Mouse (Mus musculus) brown adipose tissue, adult 24 weeks (tissue): ENCODE data around the gene Aldh3a2. TPM values are rescaled to one million over a fixed set of nuclear protein-coding genes. Genes with fewer than 3 reads are reported as not detected.

ENCODE experiments used
- H3K27ac ChIP-seq: fragments of 200-500 bp; replicated peaks from 2 replicates; pipeline ENCODE4 v1.5.1; 2012; ENCODE audit warnings: low read depth, mild to moderate bottlenecking, low read length
- H3K4me1 ChIP-seq: fragments of 200-500 bp; 2 replicates; pipeline ENCODE4 v1.6.1; 2012; ENCODE audit warnings: low read length, mixed read lengths; ENCODE audit not compliant: control insufficient read depth, insufficient read depth, insufficient read length
- H3K4me3 ChIP-seq: fragments of 200-500 bp; 2 replicates; pipeline ENCODE4 v1.5.1; 2012; ENCODE audit warnings: low read depth, mild to moderate bottlenecking, low read length, moderate library complexity; ENCODE audit not compliant: insufficient read depth
- polyA plus RNA-seq: library from polyadenylated mRNA; stranded (reverse); fragments of >200 nt; gene quantifications from 2 replicates; pipeline ENCODE4 v1.2.4, GENCODE M21; 2012; ENCODE audit not compliant: missing spikeins, insufficient read depth, insufficient read length

Gene Aldh3a2
- polyA plus RNA-seq, 1 experiment, result 25.9 TPM

DNA sequence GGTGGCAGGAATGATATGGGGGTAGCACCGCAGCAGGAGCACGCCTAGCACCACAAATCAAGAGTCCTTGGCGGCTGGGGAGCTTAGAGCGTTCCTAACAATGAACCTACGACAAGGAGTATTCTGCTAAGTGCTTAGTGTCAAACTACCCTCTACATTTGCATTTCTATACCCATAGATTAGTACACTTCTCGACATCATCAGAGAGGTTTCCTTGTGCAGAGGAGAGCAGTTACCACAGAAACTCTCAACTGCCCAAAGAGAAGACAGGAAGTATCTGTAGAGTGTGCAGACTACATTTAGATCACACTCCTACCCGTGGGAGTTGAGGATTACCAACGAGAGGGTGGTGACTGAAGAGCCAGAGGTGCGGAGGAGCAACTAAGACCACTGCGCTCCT lies 15.5 kb downstream of the Aldh3a2 start:
- Histone ChIP-seq H3K27ac (no peak overlapping the region), H3K4me3 (no peak overlapping the region)

DNA sequence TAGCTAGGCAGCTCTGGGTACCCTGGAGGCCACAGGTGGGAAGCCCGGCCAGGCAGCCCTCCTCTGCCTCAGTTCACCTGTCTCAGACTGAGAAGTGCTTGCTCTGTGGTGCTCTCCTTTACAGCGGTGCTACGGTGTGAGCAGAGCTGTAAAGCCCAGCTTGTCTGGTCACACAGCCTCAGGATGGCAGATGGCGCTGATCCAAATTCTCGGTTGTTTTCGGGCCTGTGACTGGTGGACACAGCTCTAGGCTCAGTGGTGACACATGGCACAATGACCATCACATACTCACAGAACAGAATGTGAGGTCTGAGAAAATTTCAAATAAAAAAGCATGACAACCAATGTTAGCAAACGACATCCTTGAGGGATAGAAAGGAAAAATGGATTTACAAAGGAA lies 22.9 kb downstream of the Aldh3a2 start:
- Histone ChIP-seq H3K4me3 (no peak overlapping the region), H3K4me1 (peaks cover 9% of the 10 kb centered on the region), H3K27ac (no peak overlapping the region)

More for the DNA sequence above, 15.5 kb downstream of the Aldh3a2 start:
- H3K4me1 ChIP-seq, result no peaks in the 10 kb centered on the region

DNA sequence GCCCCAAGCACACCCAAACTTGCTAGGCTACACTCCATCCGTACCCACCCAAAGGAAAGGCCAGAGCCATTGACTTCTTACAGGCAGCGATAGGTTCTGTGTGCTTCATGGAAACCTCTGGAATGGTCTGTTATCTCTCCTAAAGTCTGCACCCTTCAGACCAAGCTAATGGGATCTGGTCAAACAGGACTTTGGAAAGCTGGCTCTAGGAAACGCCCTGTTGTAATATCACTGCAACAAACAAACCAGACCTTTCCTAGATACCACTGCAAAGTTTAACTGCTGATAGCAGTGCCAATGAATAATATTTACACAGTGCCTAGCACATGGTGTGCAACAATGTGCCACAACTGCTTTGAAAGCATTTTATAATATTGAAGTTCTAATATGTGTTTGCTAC lies 31.2 kb downstream of the Aldh3a2 start:
- Histone ChIP-seq H3K27ac (no peak overlapping the region), H3K4me3 (no peak overlapping the region), H3K4me1 (no peaks in the 10 kb centered on the region)

DNA sequence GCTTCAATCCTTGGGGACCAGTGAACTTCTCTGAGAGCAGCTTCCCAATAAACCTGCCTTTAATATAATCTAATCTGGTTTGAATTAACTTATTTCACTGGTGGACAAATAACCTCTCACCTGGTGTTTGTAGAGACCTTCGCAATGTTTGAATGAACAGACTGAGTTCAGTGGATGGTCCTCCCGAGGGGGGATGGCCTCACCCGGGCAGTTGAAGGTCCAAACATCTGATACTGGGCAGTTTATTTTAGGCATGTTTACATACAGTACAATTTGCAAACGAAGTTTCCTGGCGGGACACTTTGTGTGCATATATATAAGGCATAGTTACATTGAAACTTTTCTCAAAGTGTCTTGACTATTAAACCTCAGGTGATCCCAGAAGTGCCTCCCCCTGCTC lies 33.1 kb downstream of the Aldh3a2 start:
- Histone ChIP-seq H3K4me3 (no peak overlapping the region), H3K4me1 (no peaks in the 10 kb centered on the region), H3K27ac (no peak overlapping the region)

DNA sequence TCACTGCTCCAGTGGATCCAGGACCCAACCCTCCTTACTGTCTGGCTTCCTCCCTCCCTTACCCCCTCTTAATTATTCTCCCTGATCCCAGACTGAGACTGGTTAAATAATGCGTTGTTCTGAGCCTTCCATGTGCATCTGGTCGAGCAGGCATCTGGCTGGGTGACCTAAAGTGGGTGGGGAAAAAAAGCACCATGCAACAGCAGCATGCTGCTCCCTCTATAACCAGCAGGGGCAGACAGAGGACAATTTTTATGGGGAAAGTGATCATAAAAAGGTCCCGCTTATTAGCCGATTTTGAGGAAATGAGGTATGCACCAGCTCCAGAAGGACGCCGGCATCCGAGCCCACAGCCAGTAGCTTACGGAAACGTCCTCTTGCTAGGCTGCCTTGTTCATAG lies 35.9 kb downstream of the Aldh3a2 start:
- no peaks in the 10 kb centered on the region for H3K4me1 ChIP-seq
- H3K27ac ChIP-seq, result no peak overlapping the region
- H3K4me3 ChIP-seq, result no peak overlapping the region

DNA sequence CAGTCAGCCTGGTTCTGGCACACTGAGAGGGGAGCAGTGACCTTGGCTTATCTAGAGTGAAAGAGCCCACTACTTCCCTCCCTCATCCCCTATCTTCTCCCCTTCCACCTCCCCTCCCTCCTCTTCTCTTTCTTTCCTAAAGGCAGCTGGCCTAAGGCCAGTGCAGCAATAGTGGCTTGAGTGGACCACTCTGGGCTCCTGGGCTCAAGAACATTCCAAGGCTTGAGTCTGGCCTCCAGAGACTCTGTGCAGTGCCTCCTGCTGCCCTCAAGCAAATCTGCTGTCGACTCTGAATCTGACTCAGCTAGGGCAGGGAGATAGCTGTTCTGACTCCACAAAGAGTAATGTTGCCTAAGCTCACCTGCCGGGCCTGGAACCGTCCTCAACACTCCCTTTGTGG lies 38.9 kb downstream of the Aldh3a2 start:
- Histone ChIP-seq H3K4me1 (no peaks in the 10 kb centered on the region), H3K27ac (no peak overlapping the region), H3K4me3 (no peak overlapping the region)

DNA sequence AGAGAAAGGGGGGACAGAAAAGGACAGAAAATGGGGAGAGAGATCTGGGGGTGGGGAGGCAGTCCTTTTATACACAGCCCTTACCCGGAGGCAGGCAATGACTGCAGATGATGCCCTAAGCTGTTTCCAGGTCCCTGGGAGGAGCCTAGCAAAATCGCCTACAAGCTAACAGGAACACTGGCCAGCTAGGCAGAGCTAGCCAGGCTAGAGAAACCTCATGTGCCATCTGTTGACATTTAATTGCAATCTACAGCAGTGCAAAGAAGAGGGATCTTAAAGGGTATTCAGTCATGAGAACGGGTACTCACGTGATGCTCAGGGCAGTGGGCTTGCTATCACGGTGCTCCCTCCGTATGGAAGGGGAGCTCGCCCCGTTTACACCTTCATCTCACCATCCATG lies 39.4 kb downstream of the Aldh3a2 start:
- Histone ChIP-seq H3K4me3 (no peak overlapping the region), H3K27ac (no peak overlapping the region), H3K4me1 (no peaks in the 10 kb centered on the region)

DNA sequence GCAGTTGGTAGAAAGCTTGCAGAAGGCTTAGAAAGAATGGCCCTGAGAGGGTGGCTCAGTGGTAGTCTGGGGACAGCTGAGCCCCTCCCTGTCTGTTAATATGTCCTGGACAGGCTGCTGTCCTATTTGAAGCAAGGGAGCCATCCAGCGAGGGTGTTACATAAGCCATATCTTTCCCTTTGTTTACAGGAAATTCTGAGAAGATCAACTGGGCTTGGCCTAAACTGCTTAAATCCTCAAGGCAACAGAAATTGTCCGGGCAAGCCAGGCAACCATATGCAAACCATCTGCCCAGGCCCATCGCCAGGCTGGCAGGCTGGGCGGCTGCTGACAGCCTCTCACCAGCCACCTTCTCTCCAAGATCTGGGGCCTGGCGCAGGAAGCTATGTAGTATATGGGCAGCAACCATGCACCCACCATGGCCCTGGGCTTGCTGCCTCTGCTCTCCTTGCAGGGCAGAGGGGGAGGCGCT lies 41.3 kb downstream of the Aldh3a2 start:
- no peak overlapping the region for H3K27ac ChIP-seq
- H3K4me1 ChIP-seq, result no peaks in the 10 kb centered on the region
- no peak overlapping the region for H3K4me3 ChIP-seq

DNA sequence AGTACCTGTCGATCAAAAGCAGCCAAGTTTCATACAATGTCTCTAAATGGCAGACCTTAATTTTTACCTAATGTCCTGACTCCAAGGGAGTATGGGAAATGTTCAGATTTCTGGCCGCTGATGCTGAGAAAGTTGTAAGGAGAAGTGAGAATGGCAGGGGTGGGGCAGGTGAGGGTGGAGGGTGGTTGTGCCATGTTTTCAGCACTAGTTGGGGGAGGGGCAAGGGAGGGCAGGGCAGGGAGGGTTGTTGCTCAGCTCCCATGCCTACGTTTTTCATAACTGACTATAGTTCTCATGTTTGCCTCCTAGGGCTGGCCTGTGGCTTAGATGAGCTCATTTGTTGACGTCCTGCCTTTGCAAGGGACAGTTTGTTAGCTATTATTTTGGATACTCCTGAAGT lies 41.8 kb downstream of the Aldh3a2 start:
- Histone ChIP-seq H3K27ac (no peak overlapping the region), H3K4me1 (no peaks in the 10 kb centered on the region), H3K4me3 (no peak overlapping the region)

DNA sequence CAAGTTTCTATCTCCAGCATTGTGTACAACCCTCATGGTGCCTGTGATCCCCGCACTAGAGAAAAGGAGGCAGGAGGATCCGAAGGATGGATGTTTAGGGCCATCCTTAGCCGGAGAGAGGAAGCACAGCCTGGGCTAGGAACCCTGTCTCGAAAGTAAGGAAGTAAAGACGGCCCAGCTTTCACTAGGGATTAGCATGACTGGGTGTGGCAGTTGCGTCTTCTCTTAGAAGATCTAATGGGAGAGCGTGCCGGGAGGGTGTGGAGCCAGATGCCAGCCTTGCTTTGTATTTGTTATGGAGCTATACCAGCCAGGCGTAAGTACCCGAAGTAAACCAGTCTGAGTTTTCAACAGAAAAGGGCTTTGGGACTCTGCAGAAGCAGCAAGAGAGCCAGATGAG lies 42.4 kb downstream of the Aldh3a2 start:
- H3K4me3 ChIP-seq, result no peak overlapping the region
- no peaks in the 10 kb centered on the region for H3K4me1 ChIP-seq
- no peak overlapping the region for H3K27ac ChIP-seq

DNA sequence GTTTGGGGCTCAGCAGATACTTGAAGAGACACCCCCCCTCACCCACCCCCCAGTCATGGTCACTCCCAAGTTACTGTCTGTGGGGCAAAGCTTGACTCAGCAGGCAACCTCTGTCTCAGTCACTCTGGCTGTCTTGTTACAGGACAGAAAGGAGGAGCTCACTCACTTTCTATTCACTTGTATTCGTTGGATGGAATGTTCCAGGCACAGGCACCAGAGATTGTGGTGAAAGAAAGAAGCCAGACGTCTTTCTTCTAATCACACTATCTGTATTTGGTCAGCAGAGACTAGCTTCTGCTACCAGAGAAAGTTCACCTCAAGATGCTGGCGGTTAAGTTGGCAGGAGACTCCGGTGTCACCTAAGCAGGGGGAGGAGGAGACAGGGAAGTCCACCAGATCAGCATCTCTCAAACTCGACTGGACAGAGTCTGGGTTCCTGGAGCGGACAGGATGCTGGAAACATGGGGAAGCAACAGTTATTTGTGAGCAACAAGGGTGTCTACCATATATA lies 43.0 kb downstream of the Aldh3a2 start:
- no peaks in the 10 kb centered on the region for H3K4me1 ChIP-seq
- H3K27ac ChIP-seq, result no peak overlapping the region
- H3K4me3 ChIP-seq, result no peak overlapping the region

DNA sequence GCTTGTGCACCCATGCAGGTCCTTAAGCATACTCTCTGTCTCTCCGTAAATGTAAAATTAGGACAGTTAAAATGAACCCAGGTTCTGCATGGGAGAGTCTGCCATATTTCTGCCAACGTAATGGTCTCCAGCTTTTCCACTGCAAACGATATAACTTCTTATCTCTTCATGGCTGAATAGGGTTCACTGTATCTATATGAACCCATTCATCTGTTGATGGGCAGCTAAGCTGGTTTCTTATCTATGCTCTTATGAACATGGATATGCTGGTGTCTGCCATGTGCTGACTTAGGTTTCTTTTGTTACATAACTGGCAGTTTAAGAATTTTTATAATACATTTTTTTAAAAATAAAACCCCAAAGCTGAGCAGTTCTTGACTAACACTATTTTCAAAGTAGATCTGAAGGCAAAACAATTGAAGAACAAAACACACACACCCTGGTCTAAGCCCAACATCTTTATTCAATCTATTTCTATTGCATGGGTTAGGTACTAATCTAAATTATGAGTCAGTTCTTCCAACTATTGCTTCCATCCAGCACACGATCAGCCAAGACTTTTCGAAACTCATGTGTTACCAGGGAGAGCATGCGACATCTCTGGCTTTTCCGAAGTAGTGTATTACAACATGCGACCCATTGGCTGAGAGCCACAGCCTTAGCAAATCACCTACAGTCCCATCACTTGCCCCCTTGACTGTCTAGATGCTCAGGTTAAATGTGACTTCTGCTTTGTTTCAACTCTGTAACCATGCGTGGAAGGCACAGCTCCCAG lies 44.1 kb downstream of the Aldh3a2 start:
- H3K4me1 ChIP-seq, result no peaks in the 10 kb centered on the region
- no peak overlapping the region for H3K4me3 ChIP-seq
- H3K27ac ChIP-seq, result no peak overlapping the region

DNA sequence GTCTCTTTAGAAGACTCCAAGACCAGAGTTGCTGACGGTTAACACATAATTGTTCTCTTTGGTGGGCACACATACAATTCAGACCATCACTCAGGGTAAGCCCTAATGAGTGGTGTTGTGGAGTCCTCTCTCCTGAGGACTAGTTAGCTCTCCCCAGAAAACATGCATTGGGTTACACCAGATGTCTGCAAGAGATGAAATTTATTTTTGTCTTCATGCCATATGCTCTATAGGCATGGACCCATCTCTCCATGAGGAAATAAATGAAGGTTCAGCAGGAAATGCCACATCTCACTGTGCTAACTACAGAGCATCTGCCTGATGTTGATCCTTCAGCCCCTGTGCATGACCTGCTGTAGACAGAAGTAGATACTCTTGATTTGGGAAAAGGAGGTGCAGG lies 45.3 kb downstream of the Aldh3a2 start:
- Histone ChIP-seq H3K27ac (no peak overlapping the region), H3K4me3 (no peak overlapping the region), H3K4me1 (no peaks in the 10 kb centered on the region)

DNA sequence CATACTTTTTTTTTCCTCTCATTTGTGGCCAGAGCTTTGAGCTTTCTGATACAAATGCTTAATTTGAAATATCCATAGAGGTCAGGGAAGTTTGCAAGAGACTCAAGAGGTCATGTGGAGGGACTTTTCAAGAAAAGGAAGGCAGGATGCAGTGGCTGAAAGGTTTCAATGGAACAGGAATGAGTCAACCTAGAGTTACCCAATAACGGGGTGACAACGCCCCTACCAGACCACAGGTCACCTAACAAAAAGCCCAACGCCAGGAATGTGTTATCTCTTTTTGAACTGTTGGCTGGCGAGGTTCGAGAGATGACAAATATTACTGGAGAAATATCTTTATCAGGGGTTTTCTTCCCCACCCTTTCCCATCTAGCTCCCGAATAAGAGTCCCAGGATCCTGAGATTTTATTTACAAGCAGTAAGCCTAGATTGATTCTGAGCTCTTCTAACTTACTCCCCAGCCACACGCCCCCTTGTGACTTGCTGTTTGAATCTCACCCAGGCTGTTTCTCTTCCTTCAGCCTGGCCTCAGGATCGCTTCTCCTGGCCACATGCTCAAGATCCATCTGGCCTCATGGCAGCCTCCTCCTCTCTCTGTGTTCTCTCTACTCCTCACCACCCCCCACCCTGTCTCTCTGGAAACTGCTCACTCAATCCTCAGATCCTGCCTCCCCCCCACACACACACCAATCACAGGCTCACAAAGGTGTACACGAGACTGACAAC lies 46.9 kb downstream of the Aldh3a2 start:
- no peaks in the 10 kb centered on the region for H3K4me1 ChIP-seq
- H3K4me3 ChIP-seq, result no peak overlapping the region
- H3K27ac ChIP-seq, result no peak overlapping the region

DNA sequence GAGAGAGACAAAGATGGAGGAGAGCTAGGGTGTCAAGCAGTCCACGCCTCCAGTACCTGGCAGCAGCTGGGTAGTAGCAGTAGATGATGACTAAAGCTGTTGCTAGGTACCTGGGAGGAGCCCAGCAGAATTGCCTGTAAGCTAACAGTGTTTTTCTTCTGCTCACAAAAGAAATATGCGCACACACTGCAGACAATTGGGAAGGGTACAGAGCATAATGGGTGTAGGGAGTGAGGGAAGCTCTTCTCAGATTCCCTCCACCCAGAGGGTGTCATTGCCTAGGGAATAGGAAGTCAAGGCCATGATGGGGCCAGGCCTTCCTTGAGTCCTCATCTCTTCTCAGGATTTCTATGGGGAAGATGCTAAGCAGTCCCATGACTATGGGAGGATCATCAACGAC lies 51.3 kb downstream of the Aldh3a2 start:
- H3K4me1 ChIP-seq, result no peaks in the 10 kb centered on the region
- no peak overlapping the region for H3K4me3 ChIP-seq
- no peak overlapping the region for H3K27ac ChIP-seq

DNA sequence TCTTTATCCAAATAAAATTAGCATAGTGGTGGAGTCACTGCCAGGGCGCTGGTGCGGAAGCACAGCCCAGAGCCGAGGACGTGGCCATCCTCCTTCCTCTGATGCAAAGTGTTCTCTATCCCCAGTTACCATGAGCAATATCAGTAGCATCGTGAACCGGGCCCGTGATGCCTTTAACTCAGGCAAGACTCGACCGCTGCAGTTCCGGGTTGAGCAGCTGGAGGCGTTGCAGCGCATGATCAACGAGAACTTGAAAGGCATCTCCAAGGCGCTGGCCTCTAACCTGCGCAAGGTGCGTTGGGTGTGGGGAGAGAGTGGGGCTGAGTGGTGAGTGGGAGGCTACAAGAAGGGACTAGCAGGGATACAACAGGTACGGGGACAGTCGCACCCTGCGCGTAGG lies 55.2 kb downstream of the Aldh3a2 start:
- Histone ChIP-seq H3K4me1 (no peaks in the 10 kb centered on the region), H3K27ac (no peak overlapping the region), H3K4me3 (no peak overlapping the region)
